Mouse (Mus musculus) olfactory bulb, adult 2 months (tissue): ENCODE data around the gene Galntl6. TPM values are rescaled to one million over a fixed set of nuclear protein-coding genes. Genes with fewer than 3 reads are reported as not detected.

Experiments used
- H3K27ac ChIP-seq: fragments of 200-500 bp; 2 replicates; pipeline ENCODE4 v1.5.1; 2012; ENCODE audit warnings: low read depth, low read length; ENCODE audit not compliant: insufficient read depth
- H3K4me1 ChIP-seq: fragments of 200-500 bp; 2 replicates; pipeline ENCODE4 v1.6.1; 2012; ENCODE audit warnings: low read length; ENCODE audit not compliant: control insufficient read depth, insufficient read depth
- H3K4me3 ChIP-seq: fragments of 200-500 bp; 2 replicates; pipeline ENCODE4 v1.5.1; 2012; ENCODE audit warnings: mild to moderate bottlenecking, low read depth, low read length, moderate library complexity; ENCODE audit not compliant: insufficient read depth
- CTCF ChIP-seq: fragments of 200-500 bp; IDR thresholded peaks from 2 replicates; pipeline ENCODE4 v1.5.1; 2012; ENCODE audit warnings: low read depth, mild to moderate bottlenecking, low read length, moderate library complexity; ENCODE audit not compliant: insufficient read depth
- POLR2A ChIP-seq: fragments of 200-500 bp; IDR thresholded peaks from 2 replicates; pipeline ENCODE4 v1.6.1; 2012; ENCODE audit warnings: mild to moderate bottlenecking, low read depth, low read length, moderate library complexity; ENCODE audit not compliant: insufficient read depth
- WGBS: fragments of 180-500 bp; shearing (Covaris S2); methylation state at CpG from one replicate; pipeline ENCODE4 v1.1.7; 2018; 5-methylcytosine and 5-hydroxymethylcytosine counted together
- polyA plus RNA-seq: library from polyadenylated mRNA; stranded (reverse); fragments of >200 nt; gene quantifications from 2 replicates; pipeline ENCODE4 v1.2.4, GENCODE M21; 2012; ENCODE audit warnings: low replicate concordance; ENCODE audit not compliant: missing spikeins, insufficient read depth, insufficient read length

Gene Galntl6
- polyA plus RNA-seq, 1 experiment: not detected

GRCm38 (mm10) chr8:58895960-58896359 is 16.5 kb downstream of the Galntl6 start:
- TF ChIP-seq CTCF (no peak), POLR2A (no peak)
- Histone ChIP-seq H3K4me1 (no peaks in the 10 kb centered on the region), H3K4me3 (no peak overlapping the region), H3K27ac (no peak overlapping the region)
- 74% methylated on average over 6 of the region's 6 CpGs for WGBS

- 85% methylated on average over 3 of the region's 3 CpGs for WGBS
- Histone ChIP-seq H3K4me1 (no peaks in the 10 kb centered on the region), H3K27ac (no peak overlapping the region), H3K4me3 (no peak overlapping the region)
- TF ChIP-seq POLR2A (no peak), CTCF (no peak)
Observed at GRCm38 (mm10) chr8:58890591-58890990, 21.8 kb downstream of the Galntl6 start.

GRCm38 (mm10) chr8:58886405-58886804 is 26.0 kb downstream of the Galntl6 start:
- H3K4me3 ChIP-seq: no peak overlapping the region
- no peak overlapping the region for H3K27ac ChIP-seq
- 14% methylated on average over 1 of the region's 1 CpGs for WGBS
- no peaks in the 10 kb centered on the region for H3K4me1 ChIP-seq
- no peak for TF ChIP-seq CTCF
- no peak for TF ChIP-seq POLR2A

- Histone ChIP-seq H3K4me1 (no peaks in the 10 kb centered on the region), H3K4me3 (no peak overlapping the region), H3K27ac (no peak overlapping the region)
- TF ChIP-seq CTCF (no peak), POLR2A (no peak)
Observed at GRCm38 (mm10) chr8:58824347-58824746, 88.1 kb downstream of the Galntl6 start.

GRCm38 (mm10) chr8:58805190-58805589 is 107.2 kb downstream of the Galntl6 start:
- Histone ChIP-seq H3K4me3 (no peak overlapping the region), H3K4me1 (0 out of 2 replicates have a peak, but pooled peaks cover 3% of the 10 kb centered on the region), H3K27ac (no peak overlapping the region)
- TF ChIP-seq POLR2A: no peak
- no peak for TF ChIP-seq CTCF

GRCm38 (mm10) chr8:58801847-58802246 is 110.6 kb downstream of the Galntl6 start:
- 77% methylated on average over 1 of the region's 1 CpGs for WGBS
- Histone ChIP-seq H3K27ac (no peak overlapping the region), H3K4me3 (no peak overlapping the region), H3K4me1 (0 out of 2 replicates have a peak, but pooled peaks cover 3% of the 10 kb centered on the region)
- no peak for TF ChIP-seq POLR2A
- no peak for TF ChIP-seq CTCF

GRCm38 (mm10) chr8:58753769-58754168 is 158.7 kb downstream of the Galntl6 start:
- H3K4me1 ChIP-seq: no peaks in the 10 kb centered on the region
- 66% methylated on average over 2 of the region's 2 CpGs for WGBS
- no peak for TF ChIP-seq CTCF
- no peak for TF ChIP-seq POLR2A
- no peak overlapping the region for H3K27ac ChIP-seq
- H3K4me3 ChIP-seq: no peak overlapping the region

- TF ChIP-seq POLR2A (no peak), CTCF (no peak)
- Histone ChIP-seq H3K4me1 (no peaks in the 10 kb centered on the region), H3K27ac (no peak overlapping the region), H3K4me3 (no peak overlapping the region)
- WGBS: 98% methylated on average over 3 of the region's 3 CpGs
Observed at GRCm38 (mm10) chr8:58737963-58738362, 174.5 kb downstream of the Galntl6 start.

- TF ChIP-seq CTCF (no peak), POLR2A (no peak)
- 78% methylated on average over 3 of the region's 3 CpGs for WGBS
- H3K27ac ChIP-seq: no peak overlapping the region
- no peaks in the 10 kb centered on the region for H3K4me1 ChIP-seq
- H3K4me3 ChIP-seq: no peak overlapping the region
Observed at GRCm38 (mm10) chr8:58691761-58692160, 220.7 kb downstream of the Galntl6 start.
